Mouse (Mus musculus) cerebellum, adult 2 months (tissue): Measurements from ENCODE around the gene Acox2.

ENCODE experiments used
- CTCF ChIP-seq: fragments of 200-500 bp; IDR thresholded peaks from 2 replicates; pipeline ENCODE4 v1.5.1; 2011; ENCODE audit warnings: low read depth, mild to moderate bottlenecking, control low read depth, low read length, moderate library complexity, borderline replicate concordance; ENCODE audit not compliant: insufficient read depth
- POLR2A ChIP-seq: fragments of 200-500 bp; IDR thresholded peaks from 2 replicates; pipeline ENCODE4 v1.6.1; 2011; ENCODE audit warnings: low read length, control low read depth, borderline replicate concordance; ENCODE audit not compliant: insufficient read depth

DNA sequence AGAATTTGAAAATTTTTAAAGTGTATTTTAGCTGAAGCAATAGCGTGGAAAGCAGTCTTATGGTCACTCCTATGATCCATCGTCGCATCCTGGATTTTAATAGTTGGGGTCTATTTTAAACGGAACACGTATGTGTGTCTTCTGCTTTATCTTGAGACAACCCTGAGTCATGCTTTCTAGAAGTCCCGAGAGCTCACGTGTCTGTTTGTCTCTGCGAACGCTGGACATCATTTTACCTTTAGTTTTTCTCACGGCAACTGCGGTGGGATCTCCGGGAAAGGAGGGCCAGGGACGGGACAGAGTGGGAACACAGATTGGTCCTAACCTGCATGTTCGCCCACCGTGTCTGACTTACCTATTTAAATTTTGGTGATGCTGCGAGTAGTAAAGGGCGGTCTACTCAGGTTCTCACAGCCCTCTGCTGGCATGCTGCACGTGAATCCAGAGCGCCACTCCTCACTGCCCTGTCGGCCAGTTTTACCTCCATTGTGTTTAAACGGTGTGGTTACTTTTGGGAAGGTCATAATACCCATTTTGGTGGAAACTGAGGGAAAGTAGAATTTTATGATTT is 43.9 kb downstream of the Acox2 start:
- TF ChIP-seq CTCF (no peak), POLR2A (no peak)
